Mouse (Mus musculus): ENCODE measurements around the gene Sp1. TPM values are rescaled to one million over a fixed set of nuclear protein-coding genes. Genes with fewer than 3 reads are reported as not detected.

The Sp1 gene
- total and polyA plus RNA-seq, 3 experiments = 23.5 to 31.8 (median 27.1) TPM

DNA sequence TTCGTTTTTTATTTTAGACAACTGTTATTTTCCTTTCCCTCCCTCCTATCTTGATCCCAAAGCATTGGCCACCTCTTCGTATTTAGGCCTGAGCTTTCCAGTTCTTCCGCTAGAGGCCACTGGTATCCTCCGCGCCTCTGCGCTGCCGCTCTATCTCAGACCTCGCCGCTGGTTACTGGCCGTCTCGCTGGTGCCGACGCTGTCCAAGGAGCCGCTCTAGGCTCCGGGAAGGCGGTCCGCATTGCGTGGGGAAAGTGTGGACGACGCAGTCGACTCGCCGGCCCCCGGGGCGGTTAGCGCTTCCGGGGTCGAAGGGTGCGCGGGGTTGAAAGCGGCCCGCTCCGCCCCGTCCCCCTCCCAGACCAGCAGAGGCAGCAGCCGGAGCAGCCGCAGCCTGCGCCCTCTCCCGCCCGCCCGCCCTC lies 64.3 kb downstream of the Sp1 start, which contains the start of gene Pcbp2:
TSS of gene Pcbp2 (plus strand) at position 357 of the 422 bp plus-strand sequence.
- H3K4me1 ChIP-seq (ENCODE audit: control insufficient read depth in 1 of 2, insufficient read depth in 2 of 2) = peaks cover 3 to 26% of the 10 kb centered on the region in 2 experiments
- peaks cover 45% of the 10 kb centered on the region for H3K79me2 ChIP-seq (replicated peaks; ENCODE audit: control insufficient read depth, extremely low read depth, insufficient read depth, poor library complexity, severe bottlenecking)
- TF ChIP-seq ZKSCAN1 (IDR thresholded peaks at IDR 0.05; ENCODE audit: borderline replicate concordance, low read depth, low read length) (no peak), CHD1 (IDR thresholded peaks at IDR 0.05; ENCODE audit: low read depth, low read length) (no peak), CTCF (conservative IDR thresholded peaks at IDR 0.05 in 1 of 2, IDR thresholded peaks at IDR 0.05 in 1 of 2; ENCODE audit: low read depth in 2 of 2, low read length in 2 of 2) (peak; percentile 64 to 84), SMC3 (IDR thresholded peaks at IDR 0.05; ENCODE audit: low read depth, low read length) (no peak), ETS1 (conservative IDR thresholded peaks at IDR 0.05; ENCODE audit: low read depth, low read length) (peak; percentile 65), SIN3A (IDR thresholded peaks at IDR 0.05; ENCODE audit: low read length) (no peak), CHD2 (IDR thresholded peaks at IDR 0.05; ENCODE audit: low read length) (peak; percentile 82), TBP (conservative IDR thresholded peaks at IDR 0.05; ENCODE audit: low read depth, low read length) (peak; percentile 87), KAT2A (IDR thresholded peaks at IDR 0.05; ENCODE audit: insufficient replicate concordance, low read length) (peak; percentile 94; the same call in 1 of the 2 replicates), HCFC1 (IDR thresholded peaks at IDR 0.05; ENCODE audit: low read depth, low read length) (peak; percentile 92), EP300 (IDR thresholded peaks at IDR 0.05; ENCODE audit: low read length) (no peak), USF2 (conservative IDR thresholded peaks at IDR 0.05; ENCODE audit: low read depth, low read length) (no peak), IRF4 (IDR thresholded peaks at IDR 0.05; ENCODE audit: low read depth, low read length) (peak; percentile 75), TCF12 (IDR thresholded peaks at IDR 0.05; ENCODE audit: low read depth, low read length) (peak; percentile 91), MEF2A (IDR thresholded peaks at IDR 0.05; ENCODE audit: borderline replicate concordance, low read depth, low read length) (peak; percentile 88; the same call in 1 of the 2 replicates), MYC (IDR thresholded peaks at IDR 0.05; ENCODE audit: low read depth, low read length) (peak; percentile 66; the same call in 1 of the 2 replicates), NRF1 (IDR thresholded peaks at IDR 0.05; ENCODE audit: low read depth, low read length) (peak; percentile 65), ELF1 (IDR thresholded peaks at IDR 0.05; ENCODE audit: low read depth, low read length) (peak; percentile 89), GABPA (IDR thresholded peaks at IDR 0.05; ENCODE audit: insufficient replicate concordance, low read depth, low read length) (peak; percentile 95), ZC3H11A (IDR thresholded peaks at IDR 0.05; ENCODE audit: low read depth, low read length) (no peak), POLR2A (IDR thresholded peaks at IDR 0.05; ENCODE audit: low read depth, low read length) (peak; percentile 73)
- H3K27ac ChIP-seq (ENCODE audit: insufficient read depth, low read depth) = peak within 1 kb of the TSS; percentile 87
- dilution Hi-C loops (cut with MboI; ENCODE audit: extremely low pct_ligation_motif_present, extremely low pct_unique_long_range_greater_than_20kb, low sequenced_read_pairs) = no loop called here
- H3K9ac ChIP-seq (ENCODE audit: insufficient read depth, low read depth) = peak within 1 kb of the TSS; percentile 100
- H3K4me3 ChIP-seq (replicated peaks in 1 of 3; ENCODE audit: low read depth in 2 of 3, low read length in 2 of 3, poor library complexity in 1 of 3) = peak within 1 kb of the TSS; percentile 82 to 96 (median 93)
- H3K36me3 ChIP-seq (replicated peaks in 1 of 2; ENCODE audit: control insufficient read depth in 1 of 2, insufficient read depth in 1 of 2, low read length in 1 of 2) = peaks cover 17 to 61% of the 10 kb centered on the region in 2 experiments
- DNase-seq (ENCODE audit: extremely low read depth) = peak; percentile 98
- peak within 1 kb of the TSS; percentile 45; the same call in 1 of the 2 replicates for H3K4me2 ChIP-seq (ENCODE audit: insufficient read depth, low read depth, poor library complexity, severe bottlenecking)
- in situ Hi-C loops (cut with MboI; ENCODE audit: low pct_ligation_motif_present, low pct_unique_long_range_greater_than_20kb, low sequenced_read_pairs) = no loop called here
- H3K27me3 ChIP-seq (replicated peaks) = no peaks in the 10 kb centered on the region
- H3K9me3 ChIP-seq (replicated peaks; ENCODE audit: low read length) = peaks cover 5% of the 10 kb centered on the region
